Mouse (Mus musculus) C2C12 (cell line): ENCODE measurements around the gene Akap8l.

Source experiments
- CEBPB ChIP-seq: IDR thresholded peaks from one replicate; pipeline ENCODE4 v1.6.1; 2011; ENCODE audit warnings: low read depth, mild to moderate bottlenecking, control low read depth, moderate library complexity
- CTCF ChIP-seq: IDR thresholded peaks from one replicate; pipeline ENCODE4 v1.5.1; 2011; ENCODE audit not compliant: control insufficient read depth, insufficient read depth, insufficient read length
- MAX ChIP-seq: IDR thresholded peaks from one replicate; pipeline ENCODE4 v1.6.1; 2011; ENCODE audit warnings: mild to moderate bottlenecking, control low read depth
- MYOD1 ChIP-seq: IDR thresholded peaks from one replicate; pipeline ENCODE4 v1.6.1; 2011; ENCODE audit warnings: low read depth; ENCODE audit not compliant: control insufficient read depth, insufficient read length

- TF ChIP-seq CTCF (no peak), CEBPB (no peak), MAX (no peak), MYOD1 (no peak)
Observed at GRCm38 (mm10) chr17:32356766-32357760, 6.7 kb upstream of the Akap8l start.
